Mouse (Mus musculus) heart, adult 2 months (tissue): ENCODE results near the gene Gm42906.

Source experiments
- CTCF ChIP-seq: fragments of 200-600 bp; IDR thresholded peaks from 2 replicates; pipeline ENCODE4 v1.8.1; 2022; ENCODE audit warnings: antibody characterized with exemption, mild to moderate bottlenecking, moderate library complexity
- EP300 ChIP-seq: fragments of 200-500 bp; IDR thresholded peaks from 2 replicates; pipeline ENCODE4 v1.6.1; 2011; ENCODE audit warnings: low read depth, low read length, control low read depth; ENCODE audit not compliant: insufficient read depth
- POLR2A ChIP-seq: fragments of 200-500 bp; IDR thresholded peaks from 2 replicates; pipeline ENCODE4 v1.6.1; 2011; ENCODE audit warnings: mild to moderate bottlenecking, low read depth, low read length, control low read depth; ENCODE audit not compliant: insufficient read depth

DNA sequence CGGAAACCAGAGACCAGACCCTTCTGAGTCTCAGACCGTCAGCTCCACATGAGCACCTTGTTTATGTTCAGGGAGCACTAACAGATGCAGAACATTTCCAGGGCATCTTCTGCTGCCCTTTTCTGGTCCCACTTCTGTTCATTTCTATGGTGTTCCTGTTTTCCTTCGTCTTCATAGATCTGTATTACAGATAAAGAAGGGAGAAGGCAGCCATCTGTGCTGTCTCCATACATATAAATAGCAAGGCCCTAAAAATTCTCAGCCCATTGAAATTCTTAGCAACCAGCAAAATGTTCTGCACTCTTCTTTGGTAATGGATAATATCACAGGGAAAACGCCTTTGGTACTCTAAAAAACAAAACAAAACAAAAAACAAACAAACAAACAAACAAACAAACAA is 290.7 kb downstream of the Gm42906 start:
- no peak for TF ChIP-seq CTCF
- TF ChIP-seq POLR2A = no peak
- TF ChIP-seq EP300 = no peak
